Mouse (Mus musculus) intestine, embryonic 16.5 days (tissue): ENCODE data around the gene Btn1a1. TPM values are rescaled to one million over a fixed set of nuclear protein-coding genes. Genes with fewer than 3 reads are reported as not detected.

Experiments used
- ATAC-seq: fragments of 200-750 bp; cut with Nextera tagmentation; 2 replicates; pipeline ENCODE4 v1.8.0; 2017; ENCODE audit warnings: moderate TSS enrichment, moderate library complexity
- H3K27ac ChIP-seq: fragments of 300-500 bp; sonication (generic); 2 replicates; pipeline ENCODE4 v1.5.1; 2014; ENCODE audit warnings: mild to moderate bottlenecking, low read length
- H3K27me3 ChIP-seq: fragments of 300-500 bp; sonication (generic); replicated peaks from 2 replicates; pipeline ENCODE4 v1.6.1; 2014; ENCODE audit warnings: low read length, control low read depth, mixed read lengths; ENCODE audit not compliant: control insufficient read depth, insufficient read depth
- H3K36me3 ChIP-seq: fragments of 300-500 bp; sonication (generic); 2 replicates; pipeline ENCODE4 v1.6.1; 2014; ENCODE audit warnings: low read length, control low read depth; ENCODE audit not compliant: control insufficient read depth, insufficient read depth
- H3K4me1 ChIP-seq: fragments of 300-500 bp; sonication (generic); 2 replicates; pipeline ENCODE4 v1.6.1; 2014; ENCODE audit warnings: low read length, control low read depth, mixed read lengths; ENCODE audit not compliant: control insufficient read depth, insufficient read depth
- H3K4me2 ChIP-seq: fragments of 300-500 bp; sonication (generic); 2 replicates; pipeline ENCODE4 v1.6.1; 2014; ENCODE audit warnings: low read depth, low read length, control low read depth
- H3K4me3 ChIP-seq: fragments of 300-500 bp; sonication (generic); 2 replicates; pipeline ENCODE4 v1.5.1; 2014; ENCODE audit warnings: mild to moderate bottlenecking, low read length
- H3K9ac ChIP-seq: fragments of 300-500 bp; sonication (generic); 2 replicates; pipeline ENCODE4 v1.6.1; 2014; ENCODE audit warnings: low read depth, low read length
- H3K9me3 ChIP-seq: fragments of 300-500 bp; sonication (generic); 2 replicates; pipeline ENCODE4 v1.6.1; 2016; ENCODE audit warnings: low read length, control low read depth; ENCODE audit not compliant: control insufficient read depth
- WGBS: fragments of 180-500 bp; shearing (Covaris S2); extraction: QIAGEN DNeasy Blood & Tissue Kit; methylation state at CpG from one replicate; pipeline ENCODE4 v1.1.7; 2014; 5-methylcytosine and 5-hydroxymethylcytosine counted together
- polyA plus RNA-seq: library from polyadenylated mRNA; unstranded; fragments of >200 nt; fragmentation: Nextera tagmentation; extraction: Ambion mirVana; gene quantifications from 2 replicates; pipeline ENCODE4 v1.2.1, GENCODE M21; 2015

Gene Btn1a1
- polyA plus RNA-seq, 1 experiment from 2014 or later: 0.11 TPM

DNA sequence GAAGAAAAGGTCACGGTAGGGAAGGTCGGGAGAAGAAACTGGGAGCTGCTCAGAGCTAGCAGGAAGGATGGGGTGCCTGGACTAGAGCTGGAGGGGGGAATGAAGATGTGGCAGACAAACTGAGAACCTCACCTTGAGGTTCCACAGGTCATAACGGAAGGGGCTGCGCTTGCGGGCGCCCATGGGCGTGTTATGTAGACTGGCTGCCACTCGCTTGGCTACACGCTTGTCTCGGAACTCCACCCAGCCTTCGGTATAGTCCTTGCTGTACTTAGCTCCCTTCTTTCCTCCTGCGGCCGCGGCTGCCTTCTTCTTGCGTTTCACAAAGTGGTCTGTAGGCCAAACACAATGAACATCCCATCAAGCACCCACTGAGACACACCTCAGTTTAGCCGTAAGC is 43.4 kb downstream of the Btn1a1 start:
- Histone ChIP-seq H3K4me1 (peaks cover 13% of the 10 kb centered on the region), H3K9me3 (no peaks in the 10 kb centered on the region), H3K4me3 (no peak overlapping the region), H3K36me3 (0 out of 2 replicates have a peak, but pooled peaks cover 10% of the 10 kb centered on the region), H3K27me3 (no peaks in the 10 kb centered on the region), H3K27ac (no peak overlapping the region), H3K4me2 (peak overlapping the region; percentile 66; the same call in 1 of the 2 replicates), H3K9ac (no peak overlapping the region)
- ATAC-seq: no peak
- 93% methylated on average over 16 of the region's 16 CpGs for WGBS

- H3K27ac ChIP-seq: no peak overlapping the region
- peak overlapping the region; percentile 62 for H3K4me2 ChIP-seq
- no peaks in the 10 kb centered on the region for H3K36me3 ChIP-seq
- ATAC-seq: peak; percentile 86
- H3K9ac ChIP-seq: 0 out of 2 replicates have a peak overlapping the region, but pooled peaks have one; percentile 39
- peak overlapping the region; percentile 44 for H3K4me3 ChIP-seq
- peaks cover 3% of the 10 kb centered on the region; the same call in 1 of the 2 replicates for H3K27me3 ChIP-seq
- WGBS: 4% methylated on average over 28 of the region's 28 CpGs
- peaks cover 13% of the 10 kb centered on the region for H3K4me1 ChIP-seq
- H3K9me3 ChIP-seq: no peaks in the 10 kb centered on the region
These were observed 52.8 kb downstream of the Btn1a1 start for GRCm38 (mm10) chr13:23412630-23413521.

DNA sequence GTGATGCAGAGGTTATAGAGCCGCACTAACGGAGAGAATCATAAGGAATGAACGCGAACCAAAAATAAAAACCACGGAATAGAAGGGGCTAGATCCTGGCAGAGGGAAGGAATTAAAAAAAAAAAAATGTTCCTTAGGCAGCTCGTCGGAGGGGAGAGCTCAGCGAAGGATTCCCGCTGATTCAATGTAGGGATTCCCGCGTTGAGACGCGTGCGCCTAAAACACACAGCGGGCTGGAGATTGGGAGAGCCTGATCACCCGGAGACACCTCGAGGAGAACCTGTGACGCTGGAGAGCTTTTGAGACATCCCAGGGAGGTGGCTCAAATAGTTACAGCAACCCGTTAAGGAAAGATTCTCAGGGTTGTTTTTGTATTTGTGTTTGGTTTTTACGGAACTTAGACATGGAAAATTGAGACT is 53.5 kb downstream of the Btn1a1 start:
- H3K27me3 ChIP-seq: peaks cover 3% of the 10 kb centered on the region; the same call in 1 of the 2 replicates
- H3K4me1 ChIP-seq: peaks cover 13% of the 10 kb centered on the region
- H3K4me2 ChIP-seq: peak overlapping the region; percentile 62
- peak; percentile 34 for ATAC-seq
- WGBS: 1% methylated on average over 20 of the region's 20 CpGs
- peak overlapping the region; percentile 44 for H3K4me3 ChIP-seq
- H3K36me3 ChIP-seq: no peaks in the 10 kb centered on the region
- no peak overlapping the region for H3K27ac ChIP-seq
- peak overlapping the region; percentile 39; the same call in 1 of the 2 replicates for H3K9ac ChIP-seq
- no peaks in the 10 kb centered on the region for H3K9me3 ChIP-seq

DNA sequence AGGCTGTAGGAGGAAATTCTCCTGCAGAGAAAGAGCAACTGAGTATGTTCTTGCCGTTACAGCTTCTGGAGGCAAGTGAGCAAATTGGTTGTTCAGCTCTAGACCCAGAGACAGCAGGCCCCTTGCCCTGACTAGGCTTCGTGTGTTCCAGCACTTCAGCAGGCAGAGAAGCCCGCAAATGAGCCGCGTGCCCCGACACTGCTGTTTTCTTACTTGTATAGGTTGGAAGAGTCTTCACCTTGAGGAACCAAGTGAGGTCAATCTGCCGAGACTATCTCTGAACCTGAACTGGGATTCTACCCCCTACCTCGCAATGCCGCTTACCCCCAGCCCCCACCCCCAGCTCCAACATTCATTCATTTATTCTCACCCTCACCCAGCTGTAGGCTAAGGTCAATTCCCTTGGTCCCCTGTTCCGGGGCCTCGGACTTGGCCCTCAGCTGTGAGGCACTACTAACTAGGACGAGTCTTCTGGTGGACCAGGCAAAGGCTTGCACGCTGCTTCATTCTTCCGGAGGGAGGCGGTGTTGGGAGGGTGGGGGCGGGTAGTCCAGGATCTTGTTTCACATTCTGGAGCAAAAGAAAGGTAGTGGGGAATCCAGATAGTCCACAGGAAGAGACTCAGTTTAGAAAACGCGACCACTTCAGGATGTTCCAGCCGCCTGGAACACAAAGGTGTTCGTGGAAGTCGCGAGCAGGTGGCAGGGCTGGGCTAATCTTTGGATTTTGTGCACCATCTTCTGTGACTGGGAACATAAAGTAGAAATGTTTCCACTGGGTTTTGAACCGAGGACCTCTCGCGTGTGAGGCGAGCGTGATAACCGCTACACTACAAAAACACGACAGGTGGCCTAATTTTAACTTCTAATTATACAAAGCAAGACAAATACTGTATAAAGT is 54.1 kb downstream of the Btn1a1 start:
- H3K4me2 ChIP-seq: peak overlapping the region; percentile 62
- H3K36me3 ChIP-seq: no peaks in the 10 kb centered on the region
- peaks cover 13% of the 10 kb centered on the region for H3K4me1 ChIP-seq
- WGBS: 8% methylated on average over 29 of the region's 29 CpGs
- H3K4me3 ChIP-seq: peak overlapping the region; percentile 44
- H3K9ac ChIP-seq: no peak overlapping the region
- no peaks in the 10 kb centered on the region for H3K9me3 ChIP-seq
- ATAC-seq: peak; percentile 49
- peaks cover 3% of the 10 kb centered on the region; the same call in 1 of the 2 replicates for H3K27me3 ChIP-seq
- H3K27ac ChIP-seq: no peak overlapping the region

DNA sequence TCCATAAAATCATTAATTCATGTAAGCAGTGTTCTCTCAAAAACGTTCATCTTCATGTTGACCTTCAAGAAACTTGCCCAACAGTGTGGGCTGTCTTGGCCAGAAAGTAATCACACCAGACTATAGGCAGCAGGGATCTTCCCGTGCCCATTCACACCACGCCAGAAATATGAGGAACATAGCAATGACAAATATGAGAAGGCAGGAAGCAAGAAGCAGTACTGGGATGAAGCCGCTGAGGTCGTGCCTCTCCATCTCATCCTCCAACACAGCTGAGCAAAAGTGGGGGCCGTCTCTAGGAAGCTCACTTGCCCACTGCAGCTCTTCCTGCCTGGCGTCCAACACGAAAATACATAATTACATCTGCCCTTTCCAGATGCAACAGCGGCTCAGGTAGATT is 55.1 kb downstream of the Btn1a1 start:
- Histone ChIP-seq H3K9me3 (no peaks in the 10 kb centered on the region), H3K9ac (no peak overlapping the region), H3K27ac (no peak overlapping the region), H3K36me3 (no peaks in the 10 kb centered on the region), H3K4me2 (no peak overlapping the region), H3K4me1 (peaks cover 13% of the 10 kb centered on the region), H3K4me3 (no peak overlapping the region), H3K27me3 (peaks cover 3% of the 10 kb centered on the region; the same call in 1 of the 2 replicates)
- no peak for ATAC-seq
- 80% methylated on average over 9 of the region's 9 CpGs for WGBS

Other genes with a start within 250 kb of the Btn1a1 start
- gene Vmn1r222, start 230.0 kb downstream of the Btn1a1 start, polyA plus RNA-seq: not detected in 2 replicates
- gene Vmn1r223, start 218.8 kb downstream of the Btn1a1 start, polyA plus RNA-seq: not detected in 2 replicates
- 30.1 and 31.7 TPM in 2 replicates for gene Zfp322a, start 96.7 kb downstream of the Btn1a1 start, polyA plus RNA-seq
- 10.2 and 11.2 TPM in 2 replicates for gene Abt1, start 42.0 kb downstream of the Btn1a1 start, polyA plus RNA-seq
- 0.12 TPM in 2 replicates for gene Btn2a2, start 23.0 kb upstream of the Btn1a1 start, polyA plus RNA-seq
- gene Hist1h4h, start 65.1 kb upstream of the Btn1a1 start, polyA plus RNA-seq: 3.5 and 3.7 TPM in 2 replicates
- 2.5 and 3.6 TPM in 2 replicates for gene Hist1h2af, start 68.0 kb upstream of the Btn1a1 start, polyA plus RNA-seq
- 2.6 and 3.7 TPM in 2 replicates for gene Hist1h3g, start 69.5 kb upstream of the Btn1a1 start, polyA plus RNA-seq
- gene Hist1h2bh, start 77.5 kb upstream of the Btn1a1 start, polyA plus RNA-seq: 0.65 and 0.94 TPM in 2 replicates
- 0.44 and 0.60 TPM in 2 replicates for gene Hist1h3f, start 78.2 kb upstream of the Btn1a1 start, polyA plus RNA-seq
- 0.68 and 0.98 TPM in 2 replicates for gene Hist1h4f, start 85.7 kb upstream of the Btn1a1 start, polyA plus RNA-seq
- 0.28 and 0.42 TPM in 2 replicates for gene Hist1h1d, start 87.4 kb upstream of the Btn1a1 start, polyA plus RNA-seq
- gene Hist1h3e, start 96.5 kb upstream of the Btn1a1 start, polyA plus RNA-seq: 2.7 and 4.1 TPM in 2 replicates
- gene Hist1h2ae, start 105.3 kb upstream of the Btn1a1 start, polyA plus RNA-seq: 39.1 and 46.5 TPM in 2 replicates
- gene Hist1h2bg, start 105.5 kb upstream of the Btn1a1 start, polyA plus RNA-seq: 8.7 and 8.8 TPM in 2 replicates
- gene Hist1h2bf, start 108.3 kb upstream of the Btn1a1 start, polyA plus RNA-seq: 0.62 and 2.1 TPM in 2 replicates
- 0.65 and 2.7 TPM in 2 replicates for gene Hist1h2ad, start 108.5 kb upstream of the Btn1a1 start, polyA plus RNA-seq
- 3.8 and 4.8 TPM in 2 replicates for gene Hist1h3d, start 109.9 kb upstream of the Btn1a1 start, polyA plus RNA-seq
- gene Hist1h4d, start 115.7 kb upstream of the Btn1a1 start, polyA plus RNA-seq: 61.7 and 73.9 TPM in 2 replicates
- gene Hist1h2be, start 155.2 kb upstream of the Btn1a1 start, polyA plus RNA-seq: 1.4 and 2.3 TPM in 2 replicates
- gene Hist1h1e, start 156.7 kb upstream of the Btn1a1 start, polyA plus RNA-seq: 10.4 and 13.7 TPM in 2 replicates
- gene Hist1h2ac, start 218.0 kb upstream of the Btn1a1 start, polyA plus RNA-seq: 0.94 and 1.0 TPM in 2 replicates
- 101 and 110 TPM in 2 replicates for gene Hist1h2bc, start 218.3 kb upstream of the Btn1a1 start, polyA plus RNA-seq
- 0.15 and 0.20 TPM in 2 replicates for gene Hist1h1t, start 229.9 kb upstream of the Btn1a1 start, polyA plus RNA-seq
- gene Hist1h4c, start 232.6 kb upstream of the Btn1a1 start, polyA plus RNA-seq: 2.9 and 3.1 TPM in 2 replicates
- 8.5 and 9.7 TPM in 2 replicates for gene Hfe, start 245.0 kb upstream of the Btn1a1 start, polyA plus RNA-seq